Mouse (Mus musculus) forebrain, embryonic 15.5 days (tissue): ENCODE data around the gene Ntan1. TPM values are rescaled to one million over a fixed set of nuclear protein-coding genes. Genes with fewer than 3 reads are reported as not detected.
"Not testable (repeated sequence)": the region's sequence is repeated elsewhere in the genome, so short reads cannot be mapped to it uniquely, and the experiment has no call there.

Experiments
- ATAC-seq: fragments of 200-750 bp; cut with Nextera tagmentation; replicated peaks from 2 replicates; pipeline ENCODE4 v1.8.0; 2017; ENCODE audit warnings: mild to moderate bottlenecking, moderate TSS enrichment, moderate library complexity
- H3K27ac ChIP-seq: fragments of 300-500 bp; sonication (generic); replicated peaks from 2 replicates; pipeline ENCODE4 v1.5.1; 2015; ENCODE audit warnings: mild to moderate bottlenecking, inconsistent platforms
- H3K27me3 ChIP-seq: fragments of 300-500 bp; sonication (generic); 2 replicates; pipeline ENCODE4 v1.6.1; 2015; ENCODE audit warnings: inconsistent platforms
- H3K36me3 ChIP-seq: fragments of 300-500 bp; sonication (generic); 2 replicates; pipeline ENCODE4 v1.6.1; 2015; ENCODE audit warnings: mild to moderate bottlenecking, inconsistent platforms
- H3K4me1 ChIP-seq: fragments of 300-500 bp; sonication (generic); 2 replicates; pipeline ENCODE4 v1.6.1; 2015; ENCODE audit warnings: inconsistent platforms
- H3K4me2 ChIP-seq: fragments of 300-500 bp; sonication (generic); replicated peaks from 2 replicates; pipeline ENCODE4 v1.6.1; 2015; ENCODE audit warnings: mild to moderate bottlenecking, inconsistent platforms
- H3K4me3 ChIP-seq: fragments of 300-500 bp; sonication (generic); 2 replicates; pipeline ENCODE4 v1.5.1; 2015; ENCODE audit warnings: mild to moderate bottlenecking, inconsistent platforms
- H3K9ac ChIP-seq: fragments of 300-500 bp; sonication (generic); replicated peaks from 2 replicates; pipeline ENCODE4 v1.6.1; 2015; ENCODE audit warnings: mild to moderate bottlenecking, inconsistent platforms
- H3K9me3 ChIP-seq: fragments of 300-500 bp; sonication (generic); 2 replicates; pipeline ENCODE4 v1.6.1; 2016; ENCODE audit warnings: inconsistent platforms
- WGBS: fragments of 180-500 bp; shearing (Covaris S2); methylation state at CpG from one replicate; pipeline ENCODE4 v1.1.7; 2015; ENCODE audit warnings: mixed read lengths; 5-methylcytosine and 5-hydroxymethylcytosine counted together
- polyA plus RNA-seq: library from polyadenylated mRNA; unstranded; fragments of >200 nt; fragmentation: Nextera tagmentation; extraction: Ambion mirVana; gene quantifications from 2 replicates; pipeline ENCODE4 v1.2.1, GENCODE M21; 2015

Ntan1 gene
- polyA plus RNA-seq, 1 experiment from 2014 or later: 234 TPM

DNA sequence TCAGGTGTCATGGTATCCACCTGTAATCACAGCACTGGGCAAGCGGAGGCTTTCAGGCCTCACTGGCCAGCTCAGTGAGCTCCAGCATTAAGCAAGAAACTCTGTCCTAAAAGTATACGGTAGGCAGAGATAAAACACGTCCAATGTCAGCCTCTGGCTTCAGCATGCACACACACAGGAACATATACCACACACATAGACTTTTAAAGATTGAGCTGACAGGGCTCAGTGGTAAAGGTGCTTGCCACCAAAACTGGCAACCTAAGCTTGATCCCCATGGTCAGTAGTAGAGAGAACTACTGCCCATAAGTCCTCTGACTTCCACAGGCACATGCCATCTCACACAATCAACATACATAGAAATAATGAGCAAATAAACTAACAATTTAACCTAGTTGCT is 22.3 kb downstream of the Ntan1 start:
- H3K4me2 ChIP-seq: no peak overlapping the region
- no peak for ATAC-seq
- H3K9ac ChIP-seq: no peak overlapping the region
- no peaks in the 10 kb centered on the region for H3K9me3 ChIP-seq
- no peaks in the 10 kb centered on the region for H3K4me1 ChIP-seq
- H3K27ac ChIP-seq: no peak overlapping the region
- H3K36me3 ChIP-seq: peaks cover 83% of the 10 kb centered on the region
- H3K27me3 ChIP-seq: no peaks in the 10 kb centered on the region
- H3K4me3 ChIP-seq: no peak overlapping the region
- WGBS: 92% methylated on average over 3 of the region's 3 CpGs

DNA sequence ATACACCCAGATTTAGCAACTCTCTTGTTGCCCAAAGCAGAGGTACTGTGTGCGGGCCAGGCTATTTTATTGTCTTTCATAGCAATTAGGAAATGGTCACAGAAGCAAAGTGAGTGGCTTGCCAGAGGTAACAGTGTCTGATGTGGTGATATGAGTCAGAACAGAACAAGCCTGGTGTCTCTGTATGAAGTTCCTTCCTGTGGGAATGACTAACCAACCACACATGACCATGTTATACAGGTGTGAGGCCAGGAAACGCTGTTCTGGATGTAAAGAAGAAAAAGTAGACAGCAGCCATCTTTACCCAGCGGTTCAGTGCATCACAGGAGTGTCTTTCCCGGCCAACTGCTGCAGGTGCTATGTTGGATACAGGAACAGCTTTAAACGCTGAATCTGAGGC is 26.4 kb downstream of the Ntan1 start:
- Histone ChIP-seq H3K27me3 (no peaks in the 10 kb centered on the region), H3K27ac (no peak overlapping the region), H3K4me1 (no peaks in the 10 kb centered on the region), H3K9me3 (no peaks in the 10 kb centered on the region), H3K36me3 (peaks cover 47% of the 10 kb centered on the region), H3K4me3 (no peak overlapping the region), H3K9ac (no peak overlapping the region), H3K4me2 (no peak overlapping the region)
- ATAC-seq: no peak
- 96% methylated on average over 5 of the region's 5 CpGs for WGBS

DNA sequence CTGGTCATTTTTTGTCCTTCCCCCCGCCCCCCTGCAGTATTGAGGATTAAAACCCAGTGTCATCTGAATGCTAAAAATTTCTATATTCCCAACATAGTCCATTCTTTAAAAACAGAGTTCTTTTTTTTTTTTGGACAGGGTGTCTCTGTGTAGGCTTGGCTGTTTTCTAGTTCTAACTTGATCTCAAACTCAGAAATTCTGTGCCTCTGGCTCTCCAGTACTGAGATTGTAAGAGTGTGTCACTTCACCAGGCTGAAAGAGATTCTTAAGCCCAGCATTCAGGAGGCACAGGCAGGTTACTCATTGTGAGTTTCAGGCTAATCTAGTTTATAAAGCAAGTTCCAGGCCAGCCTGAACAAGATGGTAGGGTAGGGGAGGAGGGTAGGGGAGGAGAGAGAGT is 28.0 kb downstream of the Ntan1 start:
- Histone ChIP-seq H3K9ac (no peak overlapping the region), H3K27me3 (no peaks in the 10 kb centered on the region), H3K4me3 (no peak overlapping the region), H3K9me3 (no peaks in the 10 kb centered on the region), H3K27ac (no peak overlapping the region), H3K4me1 (no peaks in the 10 kb centered on the region), H3K36me3 (peaks cover 44% of the 10 kb centered on the region; the same call in 1 of the 2 replicates), H3K4me2 (no peak overlapping the region)
- WGBS: 91% methylated on average over 1 of the region's 1 CpGs
- ATAC-seq: no peak

GRCm38 (mm10) chr16:13848310-13848709 is 29.7 kb downstream of the Ntan1 start:
- Histone ChIP-seq H3K4me1 (no peaks in the 10 kb centered on the region), H3K4me3 (no peak overlapping the region), H3K36me3 (peaks cover 38% of the 10 kb centered on the region; the same call in 1 of the 2 replicates), H3K4me2 (no peak overlapping the region), H3K27ac (no peak overlapping the region), H3K9me3 (no peaks in the 10 kb centered on the region), H3K27me3 (no peaks in the 10 kb centered on the region), H3K9ac (no peak overlapping the region)
- 81% methylated on average over 2 of the region's 2 CpGs for whole genome bisulfite sequencing
- no peak for ATAC-seq

GRCm38 (mm10) chr16:13851446-13851845 is 32.8 kb downstream of the Ntan1 start:
- 93% methylated on average over 4 of the region's 4 CpGs for WGBS
- no peak overlapping the region for H3K4me3 ChIP-seq
- no peaks in the 10 kb centered on the region for H3K4me1 ChIP-seq
- no peaks in the 10 kb centered on the region for H3K27me3 ChIP-seq
- no peak for ATAC-seq
- peaks cover 21% of the 10 kb centered on the region for H3K36me3 ChIP-seq
- H3K9ac ChIP-seq: no peak overlapping the region
- H3K9me3 ChIP-seq: no peaks in the 10 kb centered on the region
- no peak overlapping the region for H3K4me2 ChIP-seq
- H3K27ac ChIP-seq: no peak overlapping the region

DNA sequence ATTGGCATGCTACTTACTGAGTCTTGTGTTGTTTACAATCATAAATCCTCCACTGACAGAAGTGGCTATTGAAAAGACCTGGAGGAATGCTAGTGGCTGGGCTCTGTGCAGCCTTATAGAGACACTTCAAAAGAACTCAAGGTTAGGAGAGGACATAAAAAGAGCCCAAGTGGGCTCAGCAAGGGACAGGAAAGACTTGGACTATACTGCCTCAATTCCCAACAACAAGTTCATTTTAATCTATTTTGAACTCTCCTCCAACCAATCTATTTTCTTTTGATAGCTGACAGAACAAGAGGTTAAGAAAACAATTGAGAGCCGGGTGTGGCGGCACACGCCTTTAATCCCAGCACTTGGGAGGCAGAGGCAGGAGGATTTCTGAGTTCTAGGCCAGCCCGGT is 35.2 kb downstream of the Ntan1 start:
- H3K9ac ChIP-seq: no peak overlapping the region
- ATAC-seq: no peak
- H3K36me3 ChIP-seq: peaks cover 26% of the 10 kb centered on the region
- H3K27ac ChIP-seq: no peak overlapping the region
- no peaks in the 10 kb centered on the region for H3K4me1 ChIP-seq
- WGBS: 95% methylated on average over 4 of the region's 4 CpGs
- H3K27me3 ChIP-seq: no peaks in the 10 kb centered on the region
- no peak overlapping the region for H3K4me2 ChIP-seq
- H3K4me3 ChIP-seq: no peak overlapping the region
- H3K9me3 ChIP-seq: no peaks in the 10 kb centered on the region

- WGBS: 90% methylated on average over 4 of the region's 4 CpGs
- no peak for ATAC-seq
These were observed 47.4 kb downstream of the Ntan1 start for GRCm38 (mm10) chr16:13866076-13866475.

GRCm38 (mm10) chr16:13866616-13867015 is 48.0 kb downstream of the Ntan1 start:
- Histone ChIP-seq H3K4me3 (no peak overlapping the region), H3K4me2 (no peak overlapping the region), H3K36me3 (peaks cover 16% of the 10 kb centered on the region), H3K27ac (no peak overlapping the region), H3K4me1 (0 out of 2 replicates have a peak, but pooled peaks cover 2% of the 10 kb centered on the region), H3K9ac (no peak overlapping the region), H3K9me3 (no peaks in the 10 kb centered on the region), H3K27me3 (no peaks in the 10 kb centered on the region)
- no peak for ATAC-seq
- 86% methylated on average over 5 of the region's 5 CpGs for WGBS

More at GRCm38 (mm10) chr16:13866076-13866475, 47.4 kb downstream of the Ntan1 start:
- Histone ChIP-seq H3K27me3 (no peaks in the 10 kb centered on the region), H3K36me3 (peaks cover 16% of the 10 kb centered on the region), H3K9ac (no peak overlapping the region), H3K4me1 (0 out of 2 replicates have a peak, but pooled peaks cover 2% of the 10 kb centered on the region), H3K4me2 (no peak overlapping the region), H3K4me3 (no peak overlapping the region), H3K27ac (no peak overlapping the region), H3K9me3 (no peaks in the 10 kb centered on the region)

GRCm38 (mm10) chr16:13867406-13867805 is 48.8 kb downstream of the Ntan1 start:
- ATAC-seq: peak; percentile 70; the same call in 1 of the 2 replicates
- H3K27me3 ChIP-seq, H3K4me3 ChIP-seq, H3K9ac ChIP-seq, H3K27ac ChIP-seq, H3K9me3 ChIP-seq, H3K4me1 ChIP-seq: not testable (repeated sequence)
- Histone ChIP-seq H3K4me2 (0 out of 2 replicates have a peak overlapping the region, but pooled peaks have one; percentile 39), H3K36me3 (peaks cover 20% of the 10 kb centered on the region)
- WGBS: 8% methylated on average over 5 of the region's 5 CpGs

- Histone ChIP-seq H3K36me3 (peaks cover 20% of the 10 kb centered on the region), H3K4me1 (0 out of 2 replicates have a peak, but pooled peaks cover 2% of the 10 kb centered on the region), H3K27ac (no peak overlapping the region), H3K9me3 (no peaks in the 10 kb centered on the region), H3K4me2 (peak overlapping the region; percentile 39), H3K4me3 (peak overlapping the region; percentile 20), H3K27me3 (no peaks in the 10 kb centered on the region), H3K9ac (0 out of 2 replicates have a peak overlapping the region, but pooled peaks have one; percentile 22)
- 0 out of 2 replicates have a peak, but pooled peaks have one; percentile 55 for ATAC-seq
- WGBS: 5% methylated on average over 42 of the region's 42 CpGs
These were observed 49.4 kb downstream of the Ntan1 start for GRCm38 (mm10) chr16:13867910-13868514.

DNA sequence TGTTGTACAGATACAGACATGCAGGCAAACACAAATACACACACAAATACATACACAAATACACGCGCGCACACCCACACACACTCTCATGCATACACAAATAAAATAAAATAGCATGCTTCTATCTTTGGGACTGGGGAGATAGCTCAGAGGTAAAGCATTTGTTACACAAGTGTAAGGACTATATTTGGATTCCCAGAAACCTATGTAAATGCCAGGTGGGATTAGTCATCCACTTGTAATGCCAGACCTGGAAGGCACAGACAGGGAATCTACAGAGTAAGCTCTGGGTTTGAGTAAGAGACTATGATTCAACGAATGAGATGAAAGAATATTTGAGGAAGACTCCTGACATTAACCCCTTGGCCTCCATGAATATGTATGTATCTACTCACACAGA is 56.8 kb downstream of the Ntan1 start:
- H3K9ac ChIP-seq: no peak overlapping the region
- H3K27ac ChIP-seq: no peak overlapping the region
- no peaks in the 10 kb centered on the region for H3K4me1 ChIP-seq
- H3K4me3 ChIP-seq: no peak overlapping the region
- no peaks in the 10 kb centered on the region for H3K9me3 ChIP-seq
- H3K36me3 ChIP-seq: peaks cover 45% of the 10 kb centered on the region
- 91% methylated on average over 4 of the region's 4 CpGs for WGBS
- no peak overlapping the region for H3K4me2 ChIP-seq
- ATAC-seq: no peak
- no peaks in the 10 kb centered on the region for H3K27me3 ChIP-seq

DNA sequence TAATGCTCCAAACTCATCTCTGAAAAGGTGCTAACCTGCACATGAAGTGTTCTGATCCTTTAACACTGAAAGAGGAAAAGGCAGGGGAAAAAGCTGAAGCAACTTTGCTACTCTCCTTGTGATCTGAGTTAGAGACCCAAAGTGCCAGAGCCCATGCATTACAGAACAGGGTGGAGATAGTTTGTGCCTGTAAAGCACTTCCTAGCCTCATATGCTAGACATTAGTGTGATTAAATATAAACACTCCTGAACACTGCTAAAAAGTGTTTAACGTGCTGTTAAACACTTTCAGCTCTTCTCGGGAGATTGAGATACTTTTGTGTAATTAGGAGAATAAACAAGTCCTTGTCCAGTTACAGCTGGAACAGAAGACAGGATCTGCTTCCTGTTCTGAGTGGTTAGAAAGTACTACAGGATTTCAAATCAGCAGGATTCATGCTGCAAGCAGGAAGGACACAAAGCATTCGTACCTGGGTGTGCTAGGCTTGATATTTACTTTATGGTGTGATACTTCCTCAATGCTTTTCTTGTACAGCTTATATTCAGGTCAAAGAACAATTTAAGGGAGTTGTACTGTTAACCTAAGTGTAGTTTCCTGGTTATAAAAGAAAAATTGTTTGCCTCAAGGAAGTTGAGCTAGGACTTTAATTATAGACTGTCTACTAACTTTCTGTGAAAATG is 64.6 kb downstream of the Ntan1 start:
- no peak for ATAC-seq
- H3K4me2 ChIP-seq: no peak overlapping the region
- peaks cover 19% of the 10 kb centered on the region for H3K36me3 ChIP-seq
- H3K9ac ChIP-seq: no peak overlapping the region
- no peaks in the 10 kb centered on the region for H3K9me3 ChIP-seq
- H3K4me3 ChIP-seq: no peak overlapping the region
- 82% methylated on average over 3 of the region's 3 CpGs for WGBS
- H3K4me1 ChIP-seq: no peaks in the 10 kb centered on the region
- no peak overlapping the region for H3K27ac ChIP-seq
- H3K27me3 ChIP-seq: no peaks in the 10 kb centered on the region
